Mouse (Mus musculus) CH12.LX (cell line): ENCODE data around the gene D16Ertd472e. TPM values are rescaled to one million over a fixed set of nuclear protein-coding genes. Genes with fewer than 3 reads are reported as not detected.

ENCODE experiments used
- DNase-seq: peaks from one replicate; pipeline ENCODE4 v3.0.0-alpha.2; 2013; ENCODE audit errors: extremely low read depth
- H3K27ac ChIP-seq: 2 replicates; pipeline ENCODE4 v1.5.1; 2012; ENCODE audit warnings: low read depth, mild to moderate bottlenecking, control low read depth, moderate library complexity; ENCODE audit not compliant: insufficient read depth
- H3K27me3 ChIP-seq: replicated peaks from 2 replicates; pipeline ENCODE3; 2012; ENCODE audit warnings: inconsistent platforms
- H3K36me3 ChIP-seq, 2 experiments: replicated peaks in 1 of 2; 2 replicates each; pipeline versions ENCODE3 to v1.6.1; 2012; ENCODE audit warnings: inconsistent platforms in 1 of 2, low read length in 1 of 2, mild to moderate bottlenecking in 1 of 2, mixed read lengths in 1 of 2, moderate library complexity in 1 of 2; ENCODE audit not compliant: control insufficient read depth in 1 of 2, insufficient read depth in 1 of 2
- H3K4me1 ChIP-seq, 2 experiments: 2 replicates each; pipeline ENCODE4 v1.6.1; 2012; ENCODE audit warnings: inconsistent platforms in 1 of 2, moderate library complexity in 1 of 2; ENCODE audit not compliant: insufficient read depth in 2 of 2, control insufficient read depth in 1 of 2
- H3K4me2 ChIP-seq: 2 replicates; pipeline ENCODE4 v1.6.1; 2012; ENCODE audit warnings: low read depth, mild to moderate bottlenecking, control low read depth; ENCODE audit not compliant: poor library complexity, insufficient read depth, severe bottlenecking
- H3K4me3 ChIP-seq, 3 experiments: fragments of 150-350 bp in 1 of 3; sonication (generic) in 1 of 3; replicated peaks in 1 of 3; 2 replicates each; pipeline versions ENCODE3 to v1.5.1; 2011 to 2012; ENCODE audit warnings: low read depth in 2 of 3, low read length in 2 of 3, mild to moderate bottlenecking in 2 of 3, moderate library complexity in 2 of 3, control low read depth in 1 of 3, improper control_type of control experiment in 1 of 3, inconsistent platforms in 1 of 3, mixed read lengths in 1 of 3; ENCODE audit not compliant: poor library complexity in 1 of 3
- H3K79me2 ChIP-seq: replicated peaks from 2 replicates; pipeline ENCODE4 v1.6.1; 2012; ENCODE audit warnings: mild to moderate bottlenecking, moderate library complexity; ENCODE audit not compliant: control insufficient read depth, poor library complexity, insufficient read depth, severe bottlenecking; ENCODE audit errors: extremely low read depth
- H3K9ac ChIP-seq: 2 replicates; pipeline ENCODE4 v1.6.1; 2012; ENCODE audit warnings: low read depth, mild to moderate bottlenecking, control low read depth, moderate library complexity; ENCODE audit not compliant: insufficient read depth
- H3K9me3 ChIP-seq: replicated peaks from 2 replicates; pipeline ENCODE3; 2012; ENCODE audit warnings: low read length, inconsistent platforms, mixed read lengths
- BHLHE40 ChIP-seq: IDR thresholded peaks from 2 replicates; pipeline ENCODE4 v1.6.1; 2011; ENCODE audit warnings: mild to moderate bottlenecking, low read depth, low read length, improper control_type of control experiment
- CHD1 ChIP-seq: IDR thresholded peaks from 2 replicates; pipeline ENCODE4 v1.6.1; 2012; ENCODE audit warnings: low read depth, low read length, improper control_type of control experiment, inconsistent platforms
- CHD2 ChIP-seq: IDR thresholded peaks from 2 replicates; pipeline ENCODE4 v1.6.1; 2011; ENCODE audit warnings: low read length, improper control_type of control experiment
- CTCF ChIP-seq, 2 experiments: IDR thresholded peaks in 1 of 2; conservative IDR thresholded peaks in 1 of 2; 2 replicates each; pipeline ENCODE4 v1.5.1; 2011 to 2012; ENCODE audit warnings: low read depth in 2 of 2, low read length in 2 of 2, improper control_type of control experiment in 1 of 2, inconsistent platforms in 1 of 2, mild to moderate bottlenecking in 1 of 2, moderate library complexity in 1 of 2
- E2F4 ChIP-seq: IDR thresholded peaks from 2 replicates; pipeline ENCODE4 v1.6.1; 2011; ENCODE audit warnings: low read depth, low read length, improper control_type of control experiment; ENCODE audit not compliant: insufficient replicate concordance
- ELF1 ChIP-seq: IDR thresholded peaks from 2 replicates; pipeline ENCODE4 v1.6.1; 2014; ENCODE audit warnings: low read depth, mild to moderate bottlenecking, inconsistent platforms, low read length, improper control_type of control experiment
- EP300 ChIP-seq: IDR thresholded peaks from 2 replicates; pipeline ENCODE4 v1.6.1; 2011; ENCODE audit warnings: low read length, improper control_type of control experiment
- ETS1 ChIP-seq: conservative IDR thresholded peaks from 2 replicates; pipeline ENCODE4 v1.6.1; 2012; ENCODE audit warnings: low read depth, mild to moderate bottlenecking, inconsistent platforms, low read length, improper control_type of control experiment, moderate library complexity
- GABPA ChIP-seq: IDR thresholded peaks from 2 replicates; pipeline ENCODE4 v1.6.1; 2012; ENCODE audit warnings: low read depth, low read length, improper control_type of control experiment, inconsistent platforms; ENCODE audit not compliant: insufficient replicate concordance
- HCFC1 ChIP-seq: IDR thresholded peaks from 2 replicates; pipeline ENCODE4 v1.6.1; 2012; ENCODE audit warnings: low read depth, mild to moderate bottlenecking, inconsistent platforms, low read length, improper control_type of control experiment
- IRF4 ChIP-seq: IDR thresholded peaks from 2 replicates; pipeline ENCODE4 v1.6.1; 2014; ENCODE audit warnings: low read depth, mild to moderate bottlenecking, inconsistent platforms, low read length, improper control_type of control experiment
- JUN ChIP-seq: IDR thresholded peaks from 2 replicates; pipeline ENCODE4 v1.6.1; 2011; ENCODE audit warnings: low read depth, mild to moderate bottlenecking, low read length, improper control_type of control experiment, moderate library complexity; ENCODE audit not compliant: insufficient read depth
- JUND ChIP-seq: conservative IDR thresholded peaks from 2 replicates; pipeline ENCODE4 v1.6.1; 2011; ENCODE audit warnings: low read depth, low read length, improper control_type of control experiment
- KAT2A ChIP-seq: IDR thresholded peaks from 2 replicates; pipeline ENCODE4 v1.6.1; 2012; ENCODE audit warnings: low read length, improper control_type of control experiment, inconsistent platforms; ENCODE audit not compliant: insufficient replicate concordance
- MAFK ChIP-seq: IDR thresholded peaks from 2 replicates; pipeline ENCODE4 v1.6.1; 2011; ENCODE audit warnings: low read length, improper control_type of control experiment; ENCODE audit not compliant: insufficient replicate concordance
- MAX ChIP-seq: IDR thresholded peaks from 2 replicates; pipeline ENCODE4 v1.6.1; 2011; ENCODE audit warnings: low read length, improper control_type of control experiment
- MAZ ChIP-seq: IDR thresholded peaks from 2 replicates; pipeline ENCODE4 v1.6.1; 2012; ENCODE audit warnings: low read depth, mild to moderate bottlenecking, inconsistent platforms, low read length, improper control_type of control experiment, moderate library complexity
- MEF2A ChIP-seq: IDR thresholded peaks from 2 replicates; pipeline ENCODE4 v1.6.1; 2014; ENCODE audit warnings: low read depth, mild to moderate bottlenecking, inconsistent platforms, low read length, improper control_type of control experiment, borderline replicate concordance
- MXI1 ChIP-seq: IDR thresholded peaks from 2 replicates; pipeline ENCODE4 v1.6.1; 2011; ENCODE audit warnings: mild to moderate bottlenecking, low read depth, low read length, improper control_type of control experiment
- MYC ChIP-seq: IDR thresholded peaks from 2 replicates; pipeline ENCODE4 v1.6.1; 2011; ENCODE audit warnings: low read depth, mild to moderate bottlenecking, improper control_type of control experiment, low read length
- NELFE ChIP-seq: IDR thresholded peaks from 2 replicates; pipeline ENCODE4 v1.6.1; 2011; ENCODE audit warnings: low read depth, low read length, improper control_type of control experiment
- NRF1 ChIP-seq: IDR thresholded peaks from 2 replicates; pipeline ENCODE4 v1.6.1; 2014; ENCODE audit warnings: low read depth, mild to moderate bottlenecking, inconsistent platforms, low read length, improper control_type of control experiment, moderate library complexity
- PAX5 ChIP-seq: IDR thresholded peaks from 2 replicates; pipeline ENCODE4 v1.6.1; 2012; ENCODE audit warnings: low read length, inconsistent platforms, mixed read lengths
- POLR2A ChIP-seq: IDR thresholded peaks from 2 replicates; pipeline ENCODE4 v1.6.1; 2011; ENCODE audit warnings: low read depth, mild to moderate bottlenecking, improper control_type of control experiment, low read length
- POLR2AphosphoS2 ChIP-seq: IDR thresholded peaks from 2 replicates; pipeline ENCODE4 v1.6.1; 2011; ENCODE audit warnings: low read depth, low read length, improper control_type of control experiment
- RAD21 ChIP-seq: IDR thresholded peaks from 2 replicates; pipeline ENCODE4 v1.6.1; 2011; ENCODE audit warnings: low read depth, mild to moderate bottlenecking, low read length, improper control_type of control experiment, moderate library complexity
- RCOR1 ChIP-seq: conservative IDR thresholded peaks from 2 replicates; pipeline ENCODE4 v1.6.1; 2012; ENCODE audit warnings: low read depth, mild to moderate bottlenecking, inconsistent platforms, low read length, improper control_type of control experiment
- SIN3A ChIP-seq: IDR thresholded peaks from 2 replicates; pipeline ENCODE4 v1.6.1; 2012; ENCODE audit warnings: low read length, improper control_type of control experiment, inconsistent platforms
- SMC3 ChIP-seq: IDR thresholded peaks from 2 replicates; pipeline ENCODE4 v1.6.1; 2011; ENCODE audit warnings: low read depth, low read length, improper control_type of control experiment
- TBP ChIP-seq: conservative IDR thresholded peaks from 2 replicates; pipeline ENCODE4 v1.6.1; 2011; ENCODE audit warnings: low read depth, low read length, improper control_type of control experiment
- TCF12 ChIP-seq: IDR thresholded peaks from 2 replicates; pipeline ENCODE4 v1.6.1; 2014; ENCODE audit warnings: low read depth, mild to moderate bottlenecking, inconsistent platforms, low read length, improper control_type of control experiment
- UBTF ChIP-seq: IDR thresholded peaks from 2 replicates; pipeline ENCODE4 v1.6.1; 2012; ENCODE audit warnings: low read depth, mild to moderate bottlenecking, inconsistent platforms, low read length, improper control_type of control experiment, moderate library complexity
- USF1 ChIP-seq: IDR thresholded peaks from 2 replicates; pipeline ENCODE4 v1.6.1; 2014; ENCODE audit warnings: low read depth, mild to moderate bottlenecking, inconsistent platforms, low read length, improper control_type of control experiment
- USF2 ChIP-seq: conservative IDR thresholded peaks from 2 replicates; pipeline ENCODE4 v1.6.1; 2011; ENCODE audit warnings: low read depth, low read length, improper control_type of control experiment
- ZC3H11A ChIP-seq: IDR thresholded peaks from 2 replicates; pipeline ENCODE4 v1.6.1; 2012; ENCODE audit warnings: low read depth, mild to moderate bottlenecking, inconsistent platforms, low read length, improper control_type of control experiment
- ZKSCAN1 ChIP-seq: IDR thresholded peaks from 2 replicates; pipeline ENCODE4 v1.6.1; 2012; ENCODE audit warnings: low read depth, inconsistent platforms, low read length, improper control_type of control experiment, borderline replicate concordance
- ZMIZ1 ChIP-seq: IDR thresholded peaks from 2 replicates; pipeline ENCODE4 v1.6.1; 2012; ENCODE audit warnings: low read depth, mild to moderate bottlenecking, inconsistent platforms, low read length, improper control_type of control experiment
- ZNF384 ChIP-seq: IDR thresholded peaks from 2 replicates; pipeline ENCODE4 v1.6.1; 2012; ENCODE audit warnings: low read depth, low read length, improper control_type of control experiment, inconsistent platforms
- dilution Hi-C: fragments of 300-500 bp; cut with MboI; formaldehyde crosslinking; loops from 2 replicates; pipeline ENCODE4 v1.14.3; 2020; ENCODE audit warnings: low sequenced_read_pairs; ENCODE audit not compliant: extremely low pct_unique_long_range_greater_than_20kb, extremely low pct_ligation_motif_present
- in situ Hi-C: fragments of 300-500 bp; cut with MboI; formaldehyde crosslinking; loops from 3 replicates; pipeline ENCODE4 v1.14.3; 2019; ENCODE audit warnings: low sequenced_read_pairs, low pct_ligation_motif_present, low pct_unique_long_range_greater_than_20kb, mixed read lengths
- polyA plus RNA-seq: library from polyadenylated mRNA; unstranded; fragments of >175 nt; gene quantifications from 2 replicates; pipeline ENCODE4 v1.2.1, GENCODE M21; 2012; ENCODE audit warnings: low read depth; ENCODE audit not compliant: insufficient read length
- total RNA-seq, 2 experiments: library from RNA; depleted of rRNA; stranded (reverse); fragments of 300-350 nt in 1 of 2; fragments of >200 nt in 1 of 2; gene quantifications; 2 replicates each; pipeline ENCODE4 v1.2.3; 2012 to 2014

D16Ertd472e gene
- total and polyA plus RNA-seq, 3 experiments: 40.6 to 77.5 (median 65.4) TPM

- dilution Hi-C loops: no loop called here
Measured at GRCm38 (mm10) chr16:78560063-78560462, 16.4 kb downstream of the D16Ertd472e start.

GRCm38 (mm10) chr16:78557573-78557972 lies 18.9 kb downstream of the D16Ertd472e start:
- peaks cover 45 to 78% of the 10 kb centered on the region in 2 experiments for H3K36me3 ChIP-seq
- TF ChIP-seq CTCF (conservative IDR thresholded peaks at IDR 0.05 in 1 of 2, IDR thresholded peaks at IDR 0.05 in 1 of 2; ENCODE audit: low read depth in 2 of 2, low read length in 2 of 2) (no peak), JUND (no peak), NELFE (no peak), MEF2A (no peak), TCF12 (no peak), USF2 (no peak), CHD1 (no peak), MAFK (no peak), BHLHE40 (no peak), RCOR1 (no peak), POLR2A (no peak)
- TF ChIP-seq, all 38 proteins: peak for 0
- H3K9me3 ChIP-seq: peaks cover 10% of the 10 kb centered on the region
- dilution Hi-C loops (no loop called here), in situ Hi-C loops (no loop called here)
- H3K9ac ChIP-seq: no peak overlapping the region
- peak; percentile 64 for DNase-seq
- peaks cover 31% of the 10 kb centered on the region for H3K79me2 ChIP-seq
- no peak overlapping the region for H3K27ac ChIP-seq
- no peaks in the 10 kb centered on the region for H3K27me3 ChIP-seq
- H3K4me2 ChIP-seq: no peak overlapping the region
- H3K4me1 ChIP-seq: peaks cover 0 to 66% of the 10 kb centered on the region in 2 experiments; a peak in 3 of 4 replicates
- H3K4me3 ChIP-seq: no peak overlapping the region

More at GRCm38 (mm10) chr16:78560063-78560462, 16.4 kb downstream of the D16Ertd472e start:
- Histone ChIP-seq H3K9me3 (peaks cover 13% of the 10 kb centered on the region), H3K79me2 (peaks cover 16% of the 10 kb centered on the region), H3K27ac (peak overlapping the region; percentile 33), H3K27me3 (no peaks in the 10 kb centered on the region), H3K4me1 (peaks cover 17 to 80% of the 10 kb centered on the region in 2 experiments), H3K4me3 (peak overlapping the region in 1 of 3 experiments; percentile 43), H3K9ac (no peak overlapping the region), H3K36me3 (peaks cover 46 to 79% of the 10 kb centered on the region in 2 experiments), H3K4me2 (no peak overlapping the region)
- TF ChIP-seq RCOR1 (no peak), NRF1 (no peak), ZC3H11A (no peak), USF1 (no peak), CTCF (conservative IDR thresholded peaks at IDR 0.05 in 1 of 2, IDR thresholded peaks at IDR 0.05 in 1 of 2; ENCODE audit: low read depth in 2 of 2, low read length in 2 of 2) (no peak), KAT2A (no peak), JUN (0 out of 2 replicates have a peak, but pooled peaks have one; percentile 6), ETS1 (peak; percentile 57; the same call in 1 of the 2 replicates), MXI1 (no peak), CHD1 (no peak), E2F4 (no peak), TCF12 (peak; percentile 54; the same call in 1 of the 2 replicates), CHD2 (no peak; the same call in 1 of the 2 replicates), EP300 (no peak), POLR2AphosphoS2 (no peak), PAX5 (no peak), NELFE (no peak), MEF2A (no peak), ZMIZ1 (no peak), BHLHE40 (peak; percentile 68), ZNF384 (no peak), MYC (no peak), USF2 (no peak), MAX (no peak), IRF4 (no peak; the same call in 1 of the 2 replicates), UBTF (no peak), RAD21 (no peak), HCFC1 (peak; percentile 72), MAFK (no peak), JUND (0 out of 2 replicates have a peak, but pooled peaks have one; percentile 13), TBP (0 out of 2 replicates have a peak, but pooled peaks have one; percentile 38), GABPA (no peak), ZKSCAN1 (no peak), SIN3A (no peak), POLR2A (peak; percentile 48), ELF1 (peak; percentile 74), MAZ (no peak), SMC3 (no peak)
- in situ Hi-C loops: no loop called here
- DNase-seq: peak; percentile 90
